Comparison of ENCODE assay signal across 8 mouse cellular contexts in genomic region chr15:78547415-78548335, GRCm38 (mm10). TPM values are rescaled to one million over a fixed set of nuclear protein-coding genes. Genes with fewer than 3 reads are reported as not detected.
DNase-seq lines count a peak whose midpoint lies in the region; ATAC-seq and TF ChIP-seq lines count a peak whose summit lies in the region.
"Had no signal": no experiment of that assay in that cellular context is flagged by ENCODE, and none has a peak within 500 bp of the region (broad histone marks: within the 10 kb centered on the region; RNA-seq: fewer than 3 reads in every experiment).

No protein-coding gene starts in this region.

- peak; percentile 50 for TF ChIP-seq CTCF in liver, adult 2 months (IDR thresholded peaks at IDR 0.05; ENCODE audit: low read depth, low read length)
- TF ChIP-seq CTCF in liver, embryonic 14.5 days (IDR thresholded peaks at IDR 0.05; ENCODE audit: low read depth) = peak; percentile 39

- H3K4me2 ChIP-seq in liver, embryonic 14.5 days (ENCODE audit: low read depth) = no peak overlapping the region

- whole genome bisulfite sequencing in liver, adult 2 months = 25% methylated on average over 5 of the region's 5 CpGs
- WGBS in liver, embryonic 14.5 days (ENCODE audit: insufficient replicate concordance) = 31% methylated on average over 5 of the region's 5 CpGs

- DNase-seq in liver, adult 2 months (ENCODE audit: extremely low read depth, low read depth, low spot score) = peak; percentile 56
- DNase-seq in liver (no peak), R1 (ENCODE audit: low read depth, low spot score) (peak; percentile 35)
- DNase-seq in liver, embryonic 14.5 days (ENCODE audit: low read depth in 3 of 3, low spot score in 3 of 3) = no peak
- DNase-seq in yolk sac, embryonic 10.5 days (ENCODE audit: low spot score) = peak; percentile 23
- no peak for DNase-seq in right cerebral cortex, postnatal 25 days

- H3K36me3 ChIP-seq in liver, adult 2 months (ENCODE audit: control insufficient read depth, insufficient read depth, low read length) = no peaks in the 10 kb centered on the region
- H3K36me3 ChIP-seq in liver, embryonic 14.5 days (replicated peaks; ENCODE audit: control insufficient read depth, insufficient read depth, low read depth) = no peaks in the 10 kb centered on the region

- ATAC-seq in common myeloid progenitor, adult 5-6 weeks (replicated peaks; ENCODE audit: low read depth, poor library complexity, severe bottlenecking) = peak; percentile 52
- ATAC-seq in liver, embryonic 14.5 days (ENCODE audit: insufficient read depth) = no peak

- H3K27ac ChIP-seq in liver, adult 2 months (replicated peaks; ENCODE audit: insufficient read depth, low read depth, low read length) = no peak overlapping the region
- no peak overlapping the region for H3K27ac ChIP-seq in liver, embryonic 14.5 days
- H3K27ac ChIP-seq: macrophage had no signal

- no peaks in the 10 kb centered on the region for H3K9me3 ChIP-seq in liver, embryonic 14.5 days (ENCODE audit: control insufficient read depth, low read length)

- peaks cover 5% of the 10 kb centered on the region; the same call in 1 of the 2 replicates for H3K4me1 ChIP-seq in liver, adult 2 months (ENCODE audit: control insufficient read depth, insufficient read depth, low read length)
- H3K4me1 ChIP-seq in liver, embryonic 14.5 days (replicated peaks; ENCODE audit: control insufficient read depth in 2 of 2, insufficient read depth in 2 of 2, low read length in 1 of 2) = peaks cover 3 to 15% of the 10 kb centered on the region in 2 experiments

- no peak for TF ChIP-seq EP300 in liver, embryonic 14.5 days (IDR thresholded peaks at IDR 0.05; ENCODE audit: low read depth)

- H3K9ac ChIP-seq in liver, adult 2 months (ENCODE audit: low read depth, low read length) = no peak overlapping the region
- H3K9ac ChIP-seq in liver, embryonic 14.5 days (replicated peaks) = no peak overlapping the region

- no peaks in the 10 kb centered on the region for H3K79me2 ChIP-seq in liver, adult 2 months (ENCODE audit: control insufficient read depth, insufficient read depth, low read length)

- no peaks in the 10 kb centered on the region for H3K27me3 ChIP-seq in liver, adult 2 months (ENCODE audit: control insufficient read depth, insufficient read depth, low read length)
- H3K27me3 ChIP-seq in liver, embryonic 14.5 days (ENCODE audit: control insufficient read depth, insufficient read depth, low read length) = no peaks in the 10 kb centered on the region; the same call in 1 of the 2 replicates

- H3K4me3 ChIP-seq in liver, adult 2 months (ENCODE audit: insufficient read depth, low read depth, low read length) = no peak overlapping the region
- no peak overlapping the region for H3K4me3 ChIP-seq in liver, embryonic 14.5 days (ENCODE audit: insufficient read depth in 1 of 2, low read depth in 2 of 2, low read length in 2 of 2)

- TF ChIP-seq POLR2A in liver, adult 2 months (IDR thresholded peaks at IDR 0.05; ENCODE audit: extremely low read depth, insufficient read depth, low read length) = no peak

RNA-seq across cellular contexts. Expression of gene Sstr3, which starts 3.2 kb away (rescaled TPM):
- total RNA-seq in liver, adult 2 months (2014; rRNA removed) = under 0.01 TPM in 1 of 2 replicates, not detected in the other
- polyA plus RNA-seq in liver, adult 2 months (2012; rRNA removed) = not detected in 2 replicates
- total RNA-seq in common myeloid progenitor, adult 5-6 weeks (2017) = not detected in 2 replicates
- 0.01 and 0.02 TPM in 2 replicates for polyA plus RNA-seq in liver, embryonic 14.5 days (2012; rRNA removed)
- polyA plus RNA-seq in liver, embryonic 14.5 days (2014; fragmentation: Nextera tagmentation; extraction: Ambion mirVana) = 0.03 TPM in 1 of 2 replicates, not detected in the other
- polyA plus RNA-seq: macrophage had no signal

RNA-seq across cellular contexts. Expression of gene C1qtnf6, which starts 16.5 kb away (rescaled TPM):
- total RNA-seq in liver, adult 2 months (2014; rRNA removed) = 0.28 and 0.54 TPM in 2 replicates
- 2.2 and 2.5 TPM in 2 replicates for polyA plus RNA-seq in liver, adult 2 months (2012; rRNA removed)
- total RNA-seq in common myeloid progenitor, adult 5-6 weeks (2017) = 0.24 and 0.50 TPM in 2 replicates
- 4.1 and 4.6 TPM in 2 replicates for polyA plus RNA-seq in liver, embryonic 14.5 days (2012; rRNA removed)
- polyA plus RNA-seq in liver, embryonic 14.5 days (2014; fragmentation: Nextera tagmentation; extraction: Ambion mirVana) = 4.7 and 5.0 TPM in 2 replicates

RNA-seq across cellular contexts. Expression of gene Rac2, which starts 24.9 kb away (rescaled TPM):
- 2.8 and 4.5 TPM in 2 replicates for total RNA-seq in liver, adult 2 months (2014; rRNA removed)
- 30.8 and 35.9 TPM in 2 replicates for polyA plus RNA-seq in liver, adult 2 months (2012; rRNA removed)
- total RNA-seq in common myeloid progenitor, adult 5-6 weeks (2017) = 104 and 252 TPM in 2 replicates
- 57.5 and 69.6 TPM in 2 replicates for polyA plus RNA-seq in liver, embryonic 14.5 days (2012; rRNA removed)
- 108 and 117 TPM in 2 replicates for polyA plus RNA-seq in liver, embryonic 14.5 days (2014; fragmentation: Nextera tagmentation; extraction: Ambion mirVana)

RNA-seq across cellular contexts. Expression of gene Cyth4, which starts 49.2 kb away (rescaled TPM):
- total RNA-seq in liver, adult 2 months (2014; rRNA removed) = 4.7 and 7.2 TPM in 2 replicates
- 3.3 and 5.7 TPM in 2 replicates for polyA plus RNA-seq in liver, adult 2 months (2012; rRNA removed)
- total RNA-seq in common myeloid progenitor, adult 5-6 weeks (2017) = 36.3 and 48.0 TPM in 2 replicates
- 6.4 and 7.6 TPM in 2 replicates for polyA plus RNA-seq in liver, embryonic 14.5 days (2012; rRNA removed)
- polyA plus RNA-seq in liver, embryonic 14.5 days (2014; fragmentation: Nextera tagmentation; extraction: Ambion mirVana) = 4.3 and 4.9 TPM in 2 replicates

RNA-seq across cellular contexts. Expression of gene Il2rb, which starts 52.6 kb away (rescaled TPM):
- total RNA-seq in liver, adult 2 months (2014; rRNA removed) = 0.83 and 1.1 TPM in 2 replicates
- 2.4 and 4.0 TPM in 2 replicates for polyA plus RNA-seq in liver, adult 2 months (2012; rRNA removed)
- 0.19 and 1.9 TPM in 2 replicates for total RNA-seq in common myeloid progenitor, adult 5-6 weeks (2017)
- polyA plus RNA-seq in liver, embryonic 14.5 days (2012; rRNA removed) = 0.26 and 0.29 TPM in 2 replicates
- 0.37 and 0.52 TPM in 2 replicates for polyA plus RNA-seq in liver, embryonic 14.5 days (2014; fragmentation: Nextera tagmentation; extraction: Ambion mirVana)

Comparison
In these comparisons a context has a peak if more than half of its experiments do, and no peak if none do; other contexts are left out.
1. DNase-seq: peak in liver, adult 2 months (single experiment), R1 (single experiment) and yolk sac, embryonic 10.5 days (single experiment); none in liver (single experiment), liver, embryonic 14.5 days (0 of 3) and right cerebral cortex, postnatal 25 days (single experiment).
2. RNA of gene Rac2, which starts 24.9 kb away (total RNA-seq): 104 to 252 TPM in common myeloid progenitor, adult 5-6 weeks; 2.8 to 4.5 TPM in liver, adult 2 months; every median in the first group is over 10 times any median in the second.